Mouse (Mus musculus) embryonic facial prominence, embryonic 10.5 days (tissue): ENCODE results near the gene Tmem87b. TPM values are rescaled to one million over a fixed set of nuclear protein-coding genes. Genes with fewer than 3 reads are reported as not detected.

Experiments used
- DNase-seq: peaks from one replicate; pipeline ENCODE4 v3.0.0-alpha.2; 2017; ENCODE audit warnings: low spot score
- H3K27ac ChIP-seq: fragments of 300-500 bp; sonication (generic); replicated peaks from 2 replicates; pipeline ENCODE4 v1.5.1; 2016; ENCODE audit warnings: mild to moderate bottlenecking
- H3K27me3 ChIP-seq: fragments of 300-500 bp; sonication (generic); replicated peaks from 2 replicates; pipeline ENCODE4 v1.6.1; 2016; ENCODE audit warnings: low read depth, mild to moderate bottlenecking; ENCODE audit not compliant: poor library complexity, severe bottlenecking
- H3K36me3 ChIP-seq: fragments of 300-500 bp; sonication (generic); replicated peaks from 2 replicates; pipeline ENCODE4 v1.6.1; 2016; ENCODE audit warnings: mild to moderate bottlenecking, moderate library complexity
- H3K4me1 ChIP-seq: fragments of 300-500 bp; sonication (generic); 2 replicates; pipeline ENCODE4 v1.6.1; 2016
- H3K4me3 ChIP-seq: fragments of 300-500 bp; sonication (generic); 2 replicates; pipeline ENCODE4 v1.5.1; 2016; ENCODE audit warnings: mild to moderate bottlenecking, moderate library complexity
- H3K9me3 ChIP-seq: fragments of 300-500 bp; sonication (generic); 2 replicates; pipeline ENCODE4 v1.6.1; 2016; ENCODE audit warnings: mild to moderate bottlenecking
- WGBS: fragments of 180-500 bp; shearing (Covaris S2); methylation state at CpG from one replicate; pipeline ENCODE4 v1.1.7; 2016; 5-methylcytosine and 5-hydroxymethylcytosine counted together
- polyA plus RNA-seq: library from polyadenylated mRNA; unstranded; fragments of >200 nt; fragmentation: Nextera tagmentation; extraction: Ambion mirVana; gene quantifications from 2 replicates; pipeline ENCODE4 v1.2.1, GENCODE M21; 2016

Tmem87b gene
- 29.7 TPM in 2 replicates for polyA plus RNA-seq

DNA sequence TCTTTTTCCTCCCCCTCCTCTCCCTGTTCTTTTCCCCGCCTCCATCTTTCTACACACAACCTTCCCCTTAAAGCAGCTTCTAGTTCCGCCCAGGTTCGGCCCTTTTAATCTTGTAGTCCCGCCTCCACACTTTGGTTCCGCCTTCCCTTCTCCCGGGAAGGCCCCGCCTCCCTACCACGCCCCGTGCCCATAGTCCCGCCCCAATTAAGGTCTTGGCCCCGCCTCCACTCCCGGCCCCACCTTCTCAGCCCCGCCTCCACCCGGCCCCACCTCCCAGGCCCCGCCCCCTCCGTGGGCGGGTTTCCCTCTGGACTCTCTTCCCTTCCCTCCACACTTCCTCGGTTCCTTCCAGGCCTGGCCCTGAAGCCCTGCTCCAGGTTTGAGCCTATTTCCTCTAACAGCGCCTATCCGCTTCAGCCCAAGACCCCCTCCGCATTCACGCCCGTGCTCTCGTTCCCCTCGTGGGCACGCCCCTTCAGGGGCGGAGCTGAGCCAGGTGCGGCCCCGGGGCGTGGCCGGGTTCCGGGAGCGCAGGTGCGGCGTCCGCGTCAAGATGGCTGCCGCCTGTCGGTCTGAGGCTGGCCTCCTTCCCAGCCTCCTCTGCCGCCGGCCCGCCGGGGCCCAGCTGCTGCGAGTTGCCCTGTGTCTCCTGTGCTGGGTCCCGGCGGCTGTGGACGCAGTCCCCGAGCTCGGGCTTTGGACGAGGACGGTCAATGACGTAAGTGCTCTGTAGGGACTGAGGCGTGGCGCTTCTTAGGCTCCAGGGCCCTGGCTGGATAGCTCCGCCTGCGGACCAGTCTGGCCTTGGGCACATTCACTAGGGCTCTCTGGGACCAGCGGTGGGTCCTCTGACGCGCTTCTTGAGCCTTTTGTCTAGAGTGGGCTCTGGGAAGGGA is at the start of gene Tmem87b:
Gene Tmem87b (plus strand): TSS at position 333 of the 896 bp plus-strand sequence.
- Histone ChIP-seq H3K27ac (peak within 1 kb of the TSS; percentile 93), H3K9me3 (no peaks in the 10 kb centered on the region), H3K27me3 (no peaks in the 10 kb centered on the region), H3K4me3 (peak within 1 kb of the TSS; percentile 87), H3K36me3 (no peaks in the 10 kb centered on the region), H3K4me1 (peaks cover 23% of the 10 kb centered on the region)
- peak; percentile 98 for DNase-seq
- WGBS, result under 1% methylated on average over 59 of the region's 59 CpGs

DNA sequence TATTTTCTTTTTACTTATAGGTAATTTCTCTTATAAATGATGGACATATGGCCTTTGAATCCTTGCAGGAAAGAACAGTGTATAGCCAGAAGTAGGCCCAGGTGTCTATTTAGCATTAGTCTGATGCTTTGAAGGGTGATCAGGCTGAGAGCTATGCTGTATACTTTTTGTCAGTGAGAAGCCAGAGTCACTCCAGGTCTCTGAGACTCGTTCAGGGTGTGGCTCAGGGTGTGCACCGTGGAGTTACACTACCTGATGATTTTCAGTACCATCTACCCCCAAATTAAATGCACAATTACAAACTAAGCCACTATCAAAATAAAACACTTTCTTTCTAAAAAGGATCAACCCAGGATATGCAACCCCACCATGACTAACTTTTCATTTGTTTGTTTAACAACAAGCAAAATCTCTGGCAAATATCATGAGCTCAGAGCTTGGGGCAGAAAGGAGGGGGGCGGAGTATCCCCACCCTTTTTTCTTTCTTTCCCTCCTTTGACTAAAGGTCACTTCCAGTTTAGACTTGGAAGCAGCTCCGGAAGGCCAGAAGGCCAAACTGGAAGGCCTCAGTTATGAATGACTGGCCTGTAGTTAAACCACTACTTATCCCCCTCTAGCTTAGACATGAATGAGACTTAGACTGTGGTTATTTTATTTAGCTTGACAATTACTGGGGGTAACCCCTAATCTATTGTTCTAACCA is 49.2 kb upstream of the Tmem87b start:
- no peak for DNase-seq
- H3K9me3 ChIP-seq, result no peaks in the 10 kb centered on the region
- no peak overlapping the region for H3K27ac ChIP-seq
- no peaks in the 10 kb centered on the region for H3K27me3 ChIP-seq
- no peaks in the 10 kb centered on the region for H3K4me1 ChIP-seq
- H3K4me3 ChIP-seq, result no peak overlapping the region
- peaks cover 70% of the 10 kb centered on the region for H3K36me3 ChIP-seq
- WGBS, result 82% methylated on average over 4 of the region's 4 CpGs

DNA sequence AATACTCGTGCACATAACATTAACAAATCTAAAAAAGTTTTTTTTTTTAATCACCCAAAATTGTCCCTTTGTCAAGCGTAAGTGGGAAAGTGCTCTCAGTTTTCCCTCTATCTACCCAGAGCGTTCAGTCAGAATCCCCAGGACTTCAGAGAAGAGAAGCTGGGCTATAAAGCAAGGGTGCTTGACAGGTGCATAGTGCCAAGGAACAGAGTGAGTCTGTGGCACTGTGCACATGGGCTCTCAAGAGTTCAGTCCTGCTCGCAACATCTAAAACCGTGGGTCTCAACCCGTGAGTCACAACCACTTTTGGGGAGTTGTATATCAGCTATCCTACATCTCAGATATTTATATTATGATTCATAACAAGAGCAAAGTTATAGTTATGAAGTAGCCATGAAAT is 47.4 kb upstream of the Tmem87b start:
- no peaks in the 10 kb centered on the region for H3K4me1 ChIP-seq
- no peak overlapping the region for H3K27ac ChIP-seq
- DNase-seq, result no peak
- H3K4me3 ChIP-seq, result no peak overlapping the region
- H3K9me3 ChIP-seq, result no peaks in the 10 kb centered on the region
- no peaks in the 10 kb centered on the region for H3K27me3 ChIP-seq
- peaks cover 55% of the 10 kb centered on the region for H3K36me3 ChIP-seq
- WGBS, result 93% methylated on average over 6 of the region's 6 CpGs

DNA sequence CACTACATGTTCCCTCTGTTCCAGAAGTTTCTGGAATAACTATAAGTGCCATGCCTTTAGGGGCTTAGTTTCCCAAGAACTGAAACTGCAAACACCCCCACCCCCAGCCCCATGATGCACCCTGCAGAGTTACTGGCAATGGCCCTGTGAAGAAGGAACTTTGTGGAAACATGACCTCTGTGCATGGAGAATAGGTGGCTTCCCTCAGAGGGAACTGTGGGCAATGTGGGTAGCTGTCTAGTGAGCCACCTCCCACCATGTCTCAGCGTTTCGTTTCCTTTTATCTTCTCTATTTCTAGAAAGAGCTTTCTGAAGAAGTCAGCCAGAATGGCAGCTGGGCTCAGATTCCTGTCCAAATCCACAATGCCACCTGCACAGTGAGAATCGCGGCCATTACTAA is 46.9 kb upstream of the Tmem87b start:
- no peak overlapping the region for H3K27ac ChIP-seq
- 95% methylated on average over 4 of the region's 4 CpGs for WGBS
- H3K4me3 ChIP-seq, result no peak overlapping the region
- no peak for DNase-seq
- H3K9me3 ChIP-seq, result no peaks in the 10 kb centered on the region
- H3K36me3 ChIP-seq, result peaks cover 55% of the 10 kb centered on the region
- no peaks in the 10 kb centered on the region for H3K27me3 ChIP-seq
- no peaks in the 10 kb centered on the region for H3K4me1 ChIP-seq

DNA sequence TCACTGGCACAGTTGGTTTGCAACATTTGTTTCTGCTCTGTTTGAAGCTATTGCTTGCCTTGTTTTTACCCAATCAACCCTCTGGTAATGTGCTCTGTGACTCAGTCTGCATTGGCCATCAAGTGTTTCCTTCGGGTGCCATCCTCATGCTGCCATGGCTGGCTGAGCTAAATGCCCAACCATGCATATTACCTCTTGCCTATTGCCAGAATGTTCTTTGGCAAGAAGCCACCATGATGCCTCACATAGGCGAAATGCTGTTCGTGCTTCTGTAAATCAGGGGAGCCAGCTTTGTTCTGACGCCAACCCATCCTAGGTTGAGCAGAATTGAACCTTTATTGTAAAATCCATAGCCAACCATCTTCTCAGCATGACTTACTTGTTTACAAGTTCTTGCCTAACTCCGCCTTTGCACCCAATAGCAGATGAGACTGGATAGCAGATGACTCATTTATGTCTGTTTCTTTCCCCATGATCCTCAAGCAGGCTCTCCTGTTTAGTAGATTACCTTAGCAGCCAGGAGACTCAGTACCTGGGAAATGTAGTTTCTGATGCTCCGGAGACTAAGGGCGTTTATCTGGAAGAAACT is 46.1 kb upstream of the Tmem87b start:
- no peaks in the 10 kb centered on the region for H3K9me3 ChIP-seq
- no peak for DNase-seq
- no peak overlapping the region for H3K27ac ChIP-seq
- peaks cover 55% of the 10 kb centered on the region for H3K36me3 ChIP-seq
- no peaks in the 10 kb centered on the region for H3K4me1 ChIP-seq
- no peak overlapping the region for H3K4me3 ChIP-seq
- H3K27me3 ChIP-seq, result no peaks in the 10 kb centered on the region
- 93% methylated on average over 7 of the region's 7 CpGs for WGBS

DNA sequence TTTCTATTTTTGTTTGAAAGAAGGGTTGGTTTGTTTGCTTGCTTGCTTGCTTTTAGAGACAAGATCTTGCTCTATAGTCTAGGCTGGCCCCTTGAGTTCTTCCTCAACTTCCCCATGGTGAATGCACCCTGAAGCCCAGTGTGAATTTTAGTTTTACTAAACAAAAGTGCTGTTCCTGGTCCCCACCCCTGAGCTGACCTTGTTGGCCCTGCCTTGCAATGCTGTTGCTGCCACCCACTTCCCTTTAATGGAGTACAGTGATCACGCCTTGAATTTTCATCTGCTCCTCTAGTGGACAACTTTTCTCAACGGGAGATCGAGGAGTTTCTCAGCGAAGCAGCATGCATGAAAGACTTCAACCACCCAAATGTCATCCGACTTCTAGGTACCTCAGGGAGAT is 35.7 kb upstream of the Tmem87b start:
- 88% methylated on average over 5 of the region's 5 CpGs for WGBS
- peaks cover 34% of the 10 kb centered on the region for H3K4me1 ChIP-seq
- DNase-seq, result no peak
- H3K4me3 ChIP-seq, result no peak overlapping the region
- H3K9me3 ChIP-seq, result no peaks in the 10 kb centered on the region
- peak overlapping the region; percentile 63; the same call in 1 of the 2 replicates for H3K27ac ChIP-seq
- H3K36me3 ChIP-seq, result peaks cover 62% of the 10 kb centered on the region
- H3K27me3 ChIP-seq, result no peaks in the 10 kb centered on the region

DNA sequence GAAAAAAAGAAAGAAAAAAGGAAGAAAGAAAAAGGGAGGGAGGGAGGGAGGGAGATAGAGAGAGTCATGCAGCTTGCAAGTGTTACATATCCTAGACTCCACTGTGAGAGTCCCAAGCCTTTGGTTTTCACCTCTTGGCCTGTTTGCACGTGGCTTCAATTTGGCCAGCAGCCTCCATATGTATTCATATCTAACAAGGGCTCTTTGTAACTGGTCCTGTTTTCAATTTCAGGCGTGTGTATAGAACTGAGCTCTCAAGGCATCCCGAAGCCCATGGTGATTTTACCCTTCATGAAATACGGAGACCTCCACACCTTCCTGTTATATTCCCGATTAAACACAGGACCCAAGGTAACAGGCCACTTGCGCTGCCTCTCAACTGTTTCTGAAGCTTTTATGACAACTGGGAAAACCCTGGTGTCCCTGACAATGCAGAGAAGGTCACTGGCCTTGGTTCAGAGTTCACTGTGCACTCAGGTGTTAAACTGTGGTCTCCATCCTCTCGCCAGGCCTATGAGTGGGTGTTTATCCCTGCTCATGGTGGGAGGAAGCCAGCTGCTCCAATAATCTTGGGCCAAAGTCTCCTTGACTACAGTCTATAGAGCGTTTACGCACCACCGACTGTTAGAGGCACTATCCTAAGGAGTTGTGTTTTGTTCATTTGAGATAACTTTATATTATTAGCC is 34.1 kb upstream of the Tmem87b start:
- peak; percentile 77 for DNase-seq
- Histone ChIP-seq H3K36me3 (peaks cover 52% of the 10 kb centered on the region), H3K4me3 (0 out of 2 replicates have a peak overlapping the region, but pooled peaks have one; percentile 9), H3K27me3 (no peaks in the 10 kb centered on the region), H3K27ac (peak overlapping the region; percentile 82), H3K9me3 (no peaks in the 10 kb centered on the region), H3K4me1 (peaks cover 34% of the 10 kb centered on the region)
- WGBS, result 50% methylated on average over 10 of the region's 10 CpGs

DNA sequence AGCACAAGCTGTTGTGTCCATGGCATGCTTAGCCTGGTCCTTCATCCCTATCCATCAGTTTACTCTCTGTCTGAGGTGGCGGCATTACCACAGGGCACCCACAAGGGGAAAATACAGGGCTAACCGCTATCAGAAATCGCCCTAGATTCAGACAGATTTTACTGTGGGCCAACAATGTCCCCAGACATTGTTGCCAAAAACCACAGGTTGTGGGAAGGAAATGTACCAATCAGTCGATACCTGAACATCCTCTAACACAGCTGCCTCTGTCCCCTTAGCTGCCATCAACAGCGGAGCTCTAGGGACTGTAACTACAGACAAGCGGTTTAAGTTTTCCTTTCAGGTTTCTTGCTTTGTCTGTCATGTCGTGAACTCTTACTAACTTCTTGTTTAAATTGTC is 33.1 kb upstream of the Tmem87b start:
- WGBS, result 92% methylated on average over 7 of the region's 7 CpGs
- H3K27me3 ChIP-seq, result no peaks in the 10 kb centered on the region
- peak overlapping the region; percentile 82 for H3K27ac ChIP-seq
- peaks cover 51% of the 10 kb centered on the region for H3K36me3 ChIP-seq
- no peaks in the 10 kb centered on the region for H3K9me3 ChIP-seq
- DNase-seq, result no peak
- H3K4me1 ChIP-seq, result peaks cover 34% of the 10 kb centered on the region
- no peak overlapping the region for H3K4me3 ChIP-seq

DNA sequence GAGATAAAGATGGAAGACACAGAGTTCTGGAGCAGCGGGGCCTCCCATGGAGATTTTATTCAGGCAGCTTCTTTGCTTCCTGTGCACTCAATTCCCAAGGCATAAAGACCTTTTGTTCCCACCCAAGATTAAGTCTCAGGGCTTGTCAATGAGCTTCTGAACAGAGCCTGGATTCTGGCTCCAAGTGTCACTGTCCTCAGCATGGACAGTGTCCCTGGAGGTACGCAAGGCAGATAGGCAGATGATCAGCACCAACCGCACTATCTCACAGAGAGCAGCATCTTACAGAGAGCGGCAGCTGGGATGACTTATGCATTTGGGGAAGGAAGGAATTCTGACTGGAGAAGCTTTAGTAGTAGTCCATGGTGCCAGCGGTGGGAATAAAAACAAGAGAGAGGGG is 31.6 kb upstream of the Tmem87b start:
- WGBS, result 56% methylated on average over 5 of the region's 5 CpGs
- peaks cover 34% of the 10 kb centered on the region for H3K4me1 ChIP-seq
- no peaks in the 10 kb centered on the region for H3K9me3 ChIP-seq
- H3K36me3 ChIP-seq, result peaks cover 56% of the 10 kb centered on the region
- peak overlapping the region; percentile 54 for H3K27ac ChIP-seq
- no peak overlapping the region for H3K4me3 ChIP-seq
- DNase-seq, result no peak
- H3K27me3 ChIP-seq, result no peaks in the 10 kb centered on the region

DNA sequence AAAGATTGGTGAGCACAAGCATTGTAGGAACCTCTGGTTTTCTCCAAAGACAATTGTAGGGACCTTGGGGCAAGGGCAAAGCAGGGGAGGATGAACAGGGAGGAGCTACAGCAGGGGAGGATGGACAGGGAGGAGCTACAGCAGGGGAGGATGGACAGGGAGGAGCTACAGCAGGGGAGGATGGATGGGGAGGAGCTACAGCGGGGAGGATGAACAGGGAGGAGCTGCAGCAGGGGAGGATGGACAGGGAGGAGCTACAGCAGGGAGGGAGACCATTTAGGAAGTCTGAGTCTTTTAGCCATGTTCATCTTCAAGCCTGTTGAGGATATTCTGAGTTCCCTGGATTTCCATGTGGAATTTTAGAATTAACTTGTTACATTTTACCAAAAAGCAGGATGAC is 31.1 kb upstream of the Tmem87b start:
- Histone ChIP-seq H3K4me3 (no peak overlapping the region), H3K27ac (peak overlapping the region; percentile 54), H3K27me3 (no peaks in the 10 kb centered on the region), H3K36me3 (peaks cover 59% of the 10 kb centered on the region), H3K9me3 (no peaks in the 10 kb centered on the region), H3K4me1 (peaks cover 34% of the 10 kb centered on the region)
- no peak for DNase-seq
- 62% methylated on average over 1 of the region's 1 CpGs for WGBS

DNA sequence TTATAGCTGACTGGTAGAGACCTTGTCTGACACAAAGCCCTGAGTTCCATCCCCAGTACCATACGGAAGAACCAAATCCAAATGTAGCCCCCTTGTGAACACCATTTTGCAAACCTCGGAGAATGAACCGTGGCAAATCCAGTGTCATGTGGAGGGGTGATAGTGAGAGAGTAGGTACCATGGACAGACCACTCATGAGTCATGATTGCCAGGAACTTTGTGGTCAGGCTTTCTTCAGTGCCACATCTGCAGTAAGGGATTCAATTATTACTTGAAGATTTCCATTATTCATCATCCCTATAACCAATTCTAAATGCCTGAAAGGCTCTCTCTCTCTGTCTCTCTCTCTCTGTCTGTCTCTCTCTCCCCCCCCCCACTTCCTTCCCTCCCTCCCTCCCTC is 30.1 kb upstream of the Tmem87b start:
- Histone ChIP-seq H3K27me3 (no peaks in the 10 kb centered on the region), H3K27ac (no peak overlapping the region), H3K4me1 (peaks cover 26% of the 10 kb centered on the region), H3K36me3 (peaks cover 61% of the 10 kb centered on the region), H3K4me3 (no peak overlapping the region), H3K9me3 (no peaks in the 10 kb centered on the region)
- no peak for DNase-seq
- WGBS, result 90% methylated on average over 3 of the region's 3 CpGs
